Mouse (Mus musculus): ENCODE results near the gene Btbd16. TPM values are rescaled to one million over a fixed set of nuclear protein-coding genes. Genes with fewer than 3 reads are reported as not detected.

Btbd16 gene
- polyA plus RNA-seq, 1 experiment = 0.06 TPM

GRCm38 (mm10) chr7:130827844-130828403, 54.1 kb downstream of the Btbd16 start:
- TF ChIP-seq CTCF (conservative IDR thresholded peaks at IDR 0.05; ENCODE audit: insufficient read depth, insufficient read length, low read depth, low read length) (no peak), POLR2A (IDR thresholded peaks at IDR 0.05; ENCODE audit: low read depth, low read length) (no peak)
- Histone ChIP-seq H3K4me3 (ENCODE audit: insufficient read depth, low read depth, low read length) (no peak overlapping the region), H3K27me3 (replicated peaks; ENCODE audit: control insufficient read depth, insufficient read depth, low read length) (no peaks in the 10 kb centered on the region), H3K27ac (ENCODE audit: insufficient read depth, low read depth, low read length) (no peak overlapping the region), H3K4me1 (ENCODE audit: control insufficient read depth, insufficient read depth, low read length) (no peaks in the 10 kb centered on the region), H3K36me3 (ENCODE audit: control insufficient read depth, insufficient read depth, low read length) (no peaks in the 10 kb centered on the region)
- 91% methylated on average over 9 of the region's 9 CpGs for WGBS
- DNase-seq = no peak

GRCm38 (mm10) chr7:130828475-130828874, 54.6 kb downstream of the Btbd16 start:
- Histone ChIP-seq H3K27me3 (replicated peaks; ENCODE audit: control insufficient read depth, insufficient read depth, low read length) (no peaks in the 10 kb centered on the region), H3K4me1 (ENCODE audit: control insufficient read depth, insufficient read depth, low read length) (no peaks in the 10 kb centered on the region), H3K36me3 (ENCODE audit: control insufficient read depth, insufficient read depth, low read length) (no peaks in the 10 kb centered on the region), H3K4me3 (ENCODE audit: insufficient read depth, low read depth, low read length) (no peak overlapping the region), H3K27ac (ENCODE audit: insufficient read depth, low read depth, low read length) (no peak overlapping the region)
- TF ChIP-seq POLR2A (IDR thresholded peaks at IDR 0.05; ENCODE audit: low read depth, low read length) (no peak), CTCF (conservative IDR thresholded peaks at IDR 0.05; ENCODE audit: insufficient read depth, insufficient read length, low read depth, low read length) (no peak)
- DNase-seq = no peak
- WGBS = 89% methylated on average over 10 of the region's 10 CpGs

- TF ChIP-seq POLR2A (IDR thresholded peaks at IDR 0.05; ENCODE audit: low read depth, low read length) = no peak
- TF ChIP-seq CTCF (conservative IDR thresholded peaks at IDR 0.05; ENCODE audit: insufficient read depth, insufficient read length, low read depth, low read length) = no peak
- Histone ChIP-seq H3K4me3 (ENCODE audit: insufficient read depth, low read depth, low read length) (no peak overlapping the region), H3K4me1 (ENCODE audit: control insufficient read depth, insufficient read depth, low read length) (peaks cover 15% of the 10 kb centered on the region), H3K36me3 (ENCODE audit: control insufficient read depth, insufficient read depth, low read length) (no peaks in the 10 kb centered on the region), H3K27me3 (replicated peaks; ENCODE audit: control insufficient read depth, insufficient read depth, low read length) (no peaks in the 10 kb centered on the region), H3K27ac (ENCODE audit: insufficient read depth, low read depth, low read length) (no peak overlapping the region)
- WGBS = 78% methylated on average over 5 of the region's 5 CpGs
- peak; percentile 87 for DNase-seq
Measured at GRCm38 (mm10) chr7:130831586-130831985, 57.7 kb downstream of the Btbd16 start.

GRCm38 (mm10) chr7:130834299-130834698, 60.4 kb downstream of the Btbd16 start:
- Histone ChIP-seq H3K27me3 (replicated peaks; ENCODE audit: control insufficient read depth, insufficient read depth, low read length) (no peaks in the 10 kb centered on the region), H3K4me1 (ENCODE audit: control insufficient read depth, insufficient read depth, low read length) (peaks cover 33% of the 10 kb centered on the region), H3K27ac (ENCODE audit: insufficient read depth, low read depth, low read length) (no peak overlapping the region), H3K4me3 (ENCODE audit: insufficient read depth, low read depth, low read length) (no peak overlapping the region), H3K36me3 (ENCODE audit: control insufficient read depth, insufficient read depth, low read length) (no peaks in the 10 kb centered on the region)
- DNase-seq = no peak
- TF ChIP-seq CTCF (conservative IDR thresholded peaks at IDR 0.05; ENCODE audit: insufficient read depth, insufficient read length, low read depth, low read length) (no peak), POLR2A (IDR thresholded peaks at IDR 0.05; ENCODE audit: low read depth, low read length) (no peak)
- 49% methylated on average over 21 of the region's 21 CpGs for WGBS

GRCm38 (mm10) chr7:130834958-130835861, 61.3 kb downstream of the Btbd16 start:
- H3K27ac ChIP-seq (ENCODE audit: insufficient read depth, low read depth, low read length) = peak overlapping the region; percentile 2; the same call in 1 of the 2 replicates
- DNase-seq = peak; percentile 82

GRCm38 (mm10) chr7:130836066-130836465, 62.2 kb downstream of the Btbd16 start:
- TF ChIP-seq CTCF (conservative IDR thresholded peaks at IDR 0.05; ENCODE audit: insufficient read depth, insufficient read length, low read depth, low read length) = no peak
- TF ChIP-seq POLR2A (IDR thresholded peaks at IDR 0.05; ENCODE audit: low read depth, low read length) = no peak
- H3K36me3 ChIP-seq (ENCODE audit: control insufficient read depth, insufficient read depth, low read length) = no peaks in the 10 kb centered on the region
- DNase-seq = peak; percentile 65
- H3K27me3 ChIP-seq (replicated peaks; ENCODE audit: control insufficient read depth, insufficient read depth, low read length) = no peaks in the 10 kb centered on the region
- peaks cover 33% of the 10 kb centered on the region for H3K4me1 ChIP-seq (ENCODE audit: control insufficient read depth, insufficient read depth, low read length)
- 0 out of 2 replicates have a peak overlapping the region, but pooled peaks have one; percentile 12 for H3K27ac ChIP-seq (ENCODE audit: insufficient read depth, low read depth, low read length)
- H3K4me3 ChIP-seq (ENCODE audit: insufficient read depth, low read depth, low read length) = no peak overlapping the region
- WGBS = 55% methylated on average over 9 of the region's 9 CpGs

More at GRCm38 (mm10) chr7:130834958-130835861, 61.3 kb downstream of the Btbd16 start:
- peaks cover 33% of the 10 kb centered on the region for H3K4me1 ChIP-seq (ENCODE audit: control insufficient read depth, insufficient read depth, low read length)
- TF ChIP-seq CTCF (conservative IDR thresholded peaks at IDR 0.05; ENCODE audit: insufficient read depth, insufficient read length, low read depth, low read length) (no peak), POLR2A (IDR thresholded peaks at IDR 0.05; ENCODE audit: low read depth, low read length) (no peak)
- H3K27me3 ChIP-seq (replicated peaks; ENCODE audit: control insufficient read depth, insufficient read depth, low read length) = no peaks in the 10 kb centered on the region
- WGBS = 25% methylated on average over 18 of the region's 18 CpGs
- no peak overlapping the region for H3K4me3 ChIP-seq (ENCODE audit: insufficient read depth, low read depth, low read length)
- H3K36me3 ChIP-seq (ENCODE audit: control insufficient read depth, insufficient read depth, low read length) = no peaks in the 10 kb centered on the region

Measured in kidney, adult 2 months (tissue).